Mouse (Mus musculus) intestine, postnatal 0 days (tissue): ENCODE measurements around the gene Sp9. TPM values are rescaled to one million over a fixed set of nuclear protein-coding genes. Genes with fewer than 3 reads are reported as not detected.
A peak's percentile ranks its signal among the peaks of the same experiment; 100 is the strongest.

Source experiments
- ATAC-seq: fragments of 200-750 bp; cut with Nextera tagmentation; 2 replicates; pipeline ENCODE4 v1.8.0; 2017; ENCODE audit warnings: mild to moderate bottlenecking, moderate TSS enrichment, moderate library complexity
- H3K27ac ChIP-seq: fragments of 300-500 bp; sonication (generic); 2 replicates; pipeline ENCODE4 v1.5.1; 2014; ENCODE audit warnings: mild to moderate bottlenecking, low read depth, low read length, moderate library complexity
- H3K27me3 ChIP-seq: fragments of 300-500 bp; sonication (generic); replicated peaks from 2 replicates; pipeline ENCODE4 v1.6.1; 2014; ENCODE audit warnings: low read length, mixed read lengths; ENCODE audit not compliant: control insufficient read depth, insufficient read depth
- H3K36me3 ChIP-seq: fragments of 300-500 bp; sonication (generic); 2 replicates; pipeline ENCODE4 v1.6.1; 2014; ENCODE audit warnings: mild to moderate bottlenecking, moderate library complexity; ENCODE audit not compliant: control insufficient read depth, insufficient read depth
- H3K4me1 ChIP-seq: fragments of 300-500 bp; sonication (generic); replicated peaks from 2 replicates; pipeline ENCODE4 v1.6.1; 2014; ENCODE audit warnings: antibody characterized with exemption, low read length, mixed read lengths; ENCODE audit not compliant: control insufficient read depth, insufficient read depth
- H3K4me2 ChIP-seq: fragments of 300-500 bp; sonication (generic); replicated peaks from 2 replicates; pipeline ENCODE4 v1.6.1; 2014; ENCODE audit warnings: low read depth, mild to moderate bottlenecking, moderate library complexity
- H3K4me3 ChIP-seq: fragments of 300-500 bp; sonication (generic); 2 replicates; pipeline ENCODE4 v1.5.1; 2014; ENCODE audit warnings: low read depth, low read length
- H3K9ac ChIP-seq: fragments of 300-500 bp; sonication (generic); 2 replicates; pipeline ENCODE4 v1.6.1; 2014; ENCODE audit warnings: mild to moderate bottlenecking, low read depth, low read length
- H3K9me3 ChIP-seq: fragments of 300-500 bp; sonication (generic); 2 replicates; pipeline ENCODE4 v1.6.1; 2016; ENCODE audit warnings: mixed run types; ENCODE audit not compliant: control insufficient read depth
- CTCF ChIP-seq: sonication (generic); IDR thresholded peaks from 2 replicates; pipeline ENCODE4 v1.5.1; 2016; ENCODE audit warnings: low read depth, mild to moderate bottlenecking, control low read depth, antibody characterized with exemption, moderate library complexity
- WGBS: fragments of 180-500 bp; shearing (Covaris S2); extraction: QIAGEN DNeasy Blood & Tissue Kit; methylation state at CpG from one replicate; pipeline ENCODE4 v1.1.7; 2014; 5-methylcytosine and 5-hydroxymethylcytosine counted together
- polyA plus RNA-seq: library from polyadenylated mRNA; unstranded; fragments of >200 nt; fragmentation: Nextera tagmentation; extraction: Ambion mirVana; gene quantifications from 2 replicates; pipeline ENCODE4 v1.2.1, GENCODE M21; 2015

Sp9 gene
- not detected in 2 replicates for polyA plus RNA-seq

DNA sequence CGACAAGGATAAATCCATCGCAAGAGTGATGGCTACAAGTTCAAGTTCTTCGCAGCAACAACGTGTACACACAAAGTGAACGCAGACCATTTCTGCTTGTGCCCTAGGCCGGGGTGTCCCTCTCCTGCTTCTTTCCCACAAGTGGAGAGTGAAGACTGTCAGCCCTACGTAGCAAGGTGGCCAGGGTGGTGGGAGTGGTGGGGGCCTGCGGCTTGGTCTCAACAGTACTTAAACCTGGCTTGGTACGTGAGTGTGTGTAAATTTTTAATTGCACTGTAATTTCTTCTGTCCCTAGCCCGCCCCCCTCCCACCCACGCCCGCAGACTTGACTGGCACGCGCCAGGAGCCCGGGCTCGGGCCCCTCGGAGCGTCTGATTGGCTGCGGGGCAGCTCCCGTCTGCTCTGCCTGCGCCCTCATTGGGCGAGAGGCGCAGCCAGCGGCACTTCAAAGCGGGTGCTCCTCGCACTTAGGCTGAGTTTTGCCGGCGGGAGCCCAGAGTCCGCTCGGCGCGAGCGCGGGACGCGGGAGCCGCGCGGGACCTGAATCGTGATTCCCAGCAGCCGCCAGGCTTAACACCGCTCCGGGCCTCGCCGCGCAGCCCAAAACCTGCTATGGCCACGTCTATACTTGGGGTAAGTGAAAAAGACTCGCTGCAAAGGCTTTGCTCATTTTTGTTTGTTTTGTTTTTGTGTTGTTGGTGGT lies at the start of gene Sp9:
Sp9 (plus strand) TSS at position 467 of the 703 bp plus-strand sequence.
- Histone ChIP-seq H3K4me2 (peak within 1 kb of the TSS; percentile 64), H3K36me3 (no peaks in the 10 kb centered on the region), H3K9ac (peak within 1 kb of the TSS; percentile 0; the same call in 1 of the 2 replicates), H3K27me3 (peaks cover 88% of the 10 kb centered on the region), H3K27ac (no peak within 1 kb of the TSS), H3K9me3 (no peaks in the 10 kb centered on the region), H3K4me3 (peak within 1 kb of the TSS; percentile 44), H3K4me1 (peaks cover 14% of the 10 kb centered on the region; the same call in 1 of the 2 replicates)
- no peak for ATAC-seq
- WGBS: under 1% methylated on average over 48 of the region's 48 CpGs
- TF ChIP-seq CTCF: no peak

DNA sequence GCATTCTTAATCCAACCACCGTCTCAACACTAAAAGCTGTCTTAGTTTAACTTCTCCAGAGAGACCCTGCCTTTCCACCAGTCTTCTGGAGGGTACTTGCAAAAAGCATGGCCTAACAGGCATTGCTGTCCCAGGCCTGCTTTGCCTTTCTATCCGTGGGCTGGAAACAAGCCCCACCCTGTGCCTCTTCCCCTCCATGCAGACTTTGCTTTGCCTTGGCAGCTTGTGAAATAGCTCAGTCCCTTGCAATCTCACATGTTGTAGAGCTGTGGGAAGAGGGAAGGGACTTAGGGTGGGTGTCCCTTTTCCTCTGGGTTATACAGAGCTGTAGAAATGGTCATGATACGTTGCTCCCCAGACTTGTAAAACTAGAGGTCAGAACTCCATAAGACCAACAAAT lies 40.6 kb upstream of the Sp9 start:
- TF ChIP-seq CTCF: no peak
- no peak for ATAC-seq
- 43% methylated on average over 3 of the region's 3 CpGs for WGBS
- Histone ChIP-seq H3K9ac (no peak overlapping the region), H3K9me3 (no peaks in the 10 kb centered on the region), H3K36me3 (no peaks in the 10 kb centered on the region), H3K27me3 (no peaks in the 10 kb centered on the region), H3K4me1 (peaks cover 2% of the 10 kb centered on the region; the same call in 1 of the 2 replicates), H3K27ac (no peak overlapping the region), H3K4me3 (no peak overlapping the region), H3K4me2 (no peak overlapping the region)

DNA sequence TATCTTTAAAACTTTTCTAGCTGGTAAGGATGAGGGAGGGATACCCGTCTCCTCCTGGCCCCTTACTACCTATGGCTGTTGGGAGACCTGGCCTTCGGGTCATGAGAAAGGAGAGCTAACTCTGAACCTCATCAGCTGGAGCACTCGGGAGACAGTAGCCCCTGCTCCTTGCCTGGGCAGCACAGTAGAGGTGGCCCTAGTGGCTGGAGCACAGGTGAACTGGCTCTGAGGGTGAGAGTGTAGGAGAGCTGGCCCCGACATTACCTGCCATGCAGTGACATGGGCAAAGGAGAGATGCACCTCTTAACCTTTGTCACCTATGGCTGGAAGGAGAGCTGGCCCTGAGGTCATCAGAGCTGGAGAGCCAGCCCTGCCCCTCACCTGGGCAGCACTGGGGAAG lies 30.4 kb upstream of the Sp9 start:
- Histone ChIP-seq H3K9ac (no peak overlapping the region), H3K27ac (no peak overlapping the region), H3K9me3 (no peaks in the 10 kb centered on the region), H3K4me1 (no peaks in the 10 kb centered on the region), H3K36me3 (no peaks in the 10 kb centered on the region), H3K4me3 (no peak overlapping the region), H3K27me3 (no peaks in the 10 kb centered on the region), H3K4me2 (no peak overlapping the region)
- WGBS: 72% methylated on average over 4 of the region's 4 CpGs
- no peak for TF ChIP-seq CTCF
- no peak for ATAC-seq

DNA sequence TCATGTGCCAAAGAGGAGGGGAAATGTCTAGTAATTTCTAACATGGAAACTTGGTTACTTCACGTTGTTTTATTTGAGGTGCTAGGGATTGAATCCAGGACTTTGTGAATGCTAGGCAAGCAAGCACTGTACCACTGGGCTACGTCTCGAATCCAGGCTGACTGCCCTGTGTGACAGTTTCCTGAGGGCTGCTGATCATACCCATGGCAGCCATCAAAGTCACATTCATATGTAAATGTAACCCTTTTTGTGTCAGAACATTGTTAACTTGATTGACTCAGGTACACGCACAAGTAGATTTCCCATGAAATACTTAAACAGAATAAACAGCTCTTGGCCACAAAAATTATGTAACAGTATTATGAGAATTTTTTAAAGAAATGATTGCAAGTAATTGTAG lies 23.0 kb upstream of the Sp9 start:
- no peak for TF ChIP-seq CTCF
- Histone ChIP-seq H3K4me1 (no peaks in the 10 kb centered on the region), H3K4me2 (no peak overlapping the region), H3K36me3 (no peaks in the 10 kb centered on the region), H3K9me3 (no peaks in the 10 kb centered on the region), H3K4me3 (no peak overlapping the region), H3K27ac (no peak overlapping the region), H3K27me3 (no peaks in the 10 kb centered on the region), H3K9ac (no peak overlapping the region)
- 84% methylated on average over 4 of the region's 4 CpGs for WGBS
- no peak for ATAC-seq

DNA sequence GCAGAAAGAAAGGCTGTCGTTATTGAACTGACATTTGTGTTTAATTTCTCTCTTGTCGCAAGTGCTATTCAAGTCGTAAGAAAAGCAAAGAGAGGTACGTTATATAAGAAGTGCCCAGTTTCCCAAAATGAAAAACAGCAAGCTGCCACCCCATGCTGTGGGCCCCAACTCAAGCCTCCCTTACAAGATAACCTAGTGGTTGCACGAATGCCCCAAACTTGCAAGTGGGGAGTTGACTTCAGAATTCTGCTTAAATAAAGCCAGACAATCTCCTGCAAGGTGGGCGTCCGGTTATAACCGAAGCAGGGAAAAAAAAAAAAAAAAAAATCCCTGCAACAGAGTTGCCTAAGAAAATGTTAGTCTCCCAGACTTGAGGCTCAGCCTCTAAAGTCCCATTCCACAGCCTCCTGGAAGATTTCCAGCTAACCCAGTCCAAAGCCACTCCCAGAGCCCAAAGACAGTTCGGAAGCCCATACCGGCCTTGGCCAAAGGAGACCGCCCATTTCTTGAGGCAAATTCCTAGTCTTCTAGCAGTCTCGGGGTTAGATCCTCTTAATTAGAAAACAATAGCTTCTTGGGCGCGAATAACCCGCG lies 8.5 kb upstream of the Sp9 start:
- Histone ChIP-seq H3K9ac (no peak overlapping the region), H3K4me2 (peak overlapping the region; percentile 64), H3K36me3 (no peaks in the 10 kb centered on the region), H3K9me3 (no peaks in the 10 kb centered on the region), H3K27ac (no peak overlapping the region), H3K4me3 (peak overlapping the region; percentile 40), H3K4me1 (peaks cover 4% of the 10 kb centered on the region; the same call in 1 of the 2 replicates), H3K27me3 (peaks cover 58% of the 10 kb centered on the region)
- no peak for TF ChIP-seq CTCF
- 13% methylated on average over 16 of the region's 16 CpGs for WGBS
- ATAC-seq: no peak

DNA sequence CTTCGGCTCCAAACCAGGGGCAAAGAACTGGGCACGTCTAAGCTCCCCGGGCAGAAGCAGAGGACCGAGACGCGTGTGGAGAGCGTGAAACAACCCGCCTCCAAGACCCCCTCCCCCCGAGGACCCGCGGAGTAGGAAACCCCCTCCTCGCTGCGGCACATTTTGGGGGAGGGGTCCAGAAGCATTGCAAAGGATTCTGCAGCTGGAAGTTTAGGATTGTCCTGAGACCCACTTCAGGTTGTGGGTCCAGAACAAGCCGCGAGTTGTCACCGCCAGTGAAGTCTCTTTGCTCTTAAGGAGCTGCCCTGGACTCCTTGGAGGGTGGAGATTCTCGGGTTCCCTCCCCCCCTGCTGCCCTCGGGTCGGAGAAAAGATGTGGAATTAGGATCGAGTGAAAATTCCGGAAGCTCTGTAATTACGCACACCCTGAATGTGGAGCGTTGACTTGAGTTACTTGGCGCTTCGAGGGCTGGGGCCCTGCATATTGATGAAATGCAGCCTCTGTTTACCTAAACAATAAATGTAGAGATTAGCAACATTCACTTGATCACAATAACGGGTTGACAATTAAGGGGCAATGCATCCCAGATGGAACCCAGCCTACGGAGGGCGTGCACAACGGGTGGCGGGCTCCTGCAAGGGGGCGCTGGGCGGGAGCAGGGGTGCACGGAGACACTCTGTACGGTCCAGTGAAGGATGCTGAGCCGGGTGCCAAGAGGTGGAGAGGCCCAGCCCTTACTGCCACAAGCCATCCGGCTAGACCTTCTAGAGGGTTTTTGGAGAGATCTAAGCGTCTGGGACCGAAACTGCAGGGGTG lies 7.7 kb upstream of the Sp9 start:
- Histone ChIP-seq H3K4me3 (peak overlapping the region; percentile 40), H3K9me3 (no peaks in the 10 kb centered on the region), H3K36me3 (no peaks in the 10 kb centered on the region), H3K27ac (no peak overlapping the region), H3K4me1 (peaks cover 4% of the 10 kb centered on the region; the same call in 1 of the 2 replicates), H3K27me3 (peaks cover 64% of the 10 kb centered on the region), H3K4me2 (peak overlapping the region; percentile 64), H3K9ac (no peak overlapping the region)
- WGBS: 2% methylated on average over 38 of the region's 38 CpGs
- TF ChIP-seq CTCF: no peak
- 0 out of 2 replicates have a peak, but pooled peaks have one; percentile 19 for ATAC-seq
